Mouse (Mus musculus) natural killer cell, adult 2 months (primary cell): ENCODE measurements around the gene Xlr5b.
"Not testable (repeated sequence)": the region's sequence is repeated elsewhere in the genome, so short reads cannot be mapped to it uniquely, and the experiment has no call there.

Experiments
- DNase-seq, 2 experiments: peaks; one replicate each; pipeline ENCODE4 v3.0.0; 2022; ENCODE audit warnings: low spot score in 2 of 2

The Xlr5b gene

DNA sequence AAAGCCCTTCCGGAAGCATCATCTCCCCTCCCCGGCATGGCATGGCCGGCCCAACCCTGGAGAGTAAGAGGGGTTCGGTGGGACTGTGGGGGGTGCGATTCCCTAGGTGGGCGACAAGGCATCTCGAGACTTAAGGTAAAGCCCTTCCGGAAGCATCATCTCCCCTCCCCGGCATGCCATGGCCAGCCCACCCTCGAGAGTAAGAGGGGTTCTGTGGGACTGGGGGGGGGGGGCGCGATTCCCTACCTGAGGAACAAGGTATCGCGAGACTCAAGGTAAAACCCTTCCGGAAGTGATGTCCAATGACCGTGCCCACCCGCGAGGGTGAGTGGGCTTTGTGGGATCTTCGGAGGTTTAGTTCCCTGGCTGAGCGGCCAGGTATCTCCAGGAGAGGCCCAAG, at the start of gene Xlr5b:
TSS of gene Xlr5b (plus strand) at position 301 of the 400 bp plus-strand sequence.
- not testable (repeated sequence) for DNase-seq

GRCm38 (mm10) chrX:73116747-73117146, 31.8 kb upstream of the Xlr5b start, which contains the start of gene Gm14685:
TSS of gene Gm14685 (plus strand) at chrX:73117047.
- not testable (repeated sequence) for DNase-seq

DNA sequence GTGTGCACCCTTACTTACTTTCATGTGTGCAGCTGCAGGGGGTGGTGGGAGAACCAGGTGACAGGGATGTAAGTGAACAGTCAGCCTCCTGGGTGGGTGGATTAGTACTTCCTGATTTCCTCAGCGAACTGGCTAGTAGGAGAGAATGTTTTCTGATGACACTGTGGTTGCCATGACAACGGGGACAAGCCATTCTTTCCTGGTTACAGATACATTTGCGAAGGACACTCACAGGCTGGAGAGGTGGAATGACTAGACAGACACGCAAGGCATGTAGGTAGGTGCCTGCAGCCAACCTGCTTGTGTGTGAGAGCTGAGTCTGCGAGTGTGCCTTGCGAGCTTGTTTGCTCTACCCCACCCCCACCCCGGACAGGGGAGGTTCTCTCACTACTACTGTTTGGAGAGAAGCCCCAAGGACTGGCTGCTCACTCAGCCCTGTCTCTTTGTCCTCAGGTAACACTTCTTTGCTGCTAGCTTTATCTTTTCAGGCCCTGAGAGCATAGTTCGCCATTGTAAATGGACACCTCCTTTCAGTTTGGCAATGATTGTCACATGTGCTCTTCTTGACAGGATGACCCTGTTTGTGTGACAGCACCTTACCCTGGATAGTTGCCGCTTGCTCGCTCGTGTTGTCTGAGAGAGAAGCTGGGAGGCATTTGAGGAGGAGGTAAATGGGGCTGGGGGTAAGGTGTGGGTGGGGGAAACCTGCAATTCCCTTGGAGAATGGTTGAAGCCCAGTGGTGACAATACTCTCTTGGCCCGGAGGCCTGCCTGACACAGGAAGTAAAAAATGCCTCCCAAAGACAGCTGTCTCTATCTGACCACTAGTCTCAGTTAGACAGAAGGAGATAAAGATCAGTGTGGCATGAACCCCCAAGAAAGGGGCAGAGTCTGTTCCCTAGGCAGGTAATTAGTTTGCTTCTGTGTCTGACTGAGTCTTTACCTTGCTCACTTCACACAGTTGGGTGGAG, 25.5 kb upstream of the Xlr5b start:
- DNase-seq: not testable (repeated sequence)

- DNase-seq: not testable (repeated sequence)
Measured at GRCm38 (mm10) chrX:73143218-73143618, 5.4 kb upstream of the Xlr5b start.

GRCm38 (mm10) chrX:73149350-73149749, 754 bp downstream of the Xlr5b start, which contains the start of gene DXBay18:
TSS of gene DXBay18 (minus strand) at chrX:73149450.
- DNase-seq: not testable (repeated sequence)

DNA sequence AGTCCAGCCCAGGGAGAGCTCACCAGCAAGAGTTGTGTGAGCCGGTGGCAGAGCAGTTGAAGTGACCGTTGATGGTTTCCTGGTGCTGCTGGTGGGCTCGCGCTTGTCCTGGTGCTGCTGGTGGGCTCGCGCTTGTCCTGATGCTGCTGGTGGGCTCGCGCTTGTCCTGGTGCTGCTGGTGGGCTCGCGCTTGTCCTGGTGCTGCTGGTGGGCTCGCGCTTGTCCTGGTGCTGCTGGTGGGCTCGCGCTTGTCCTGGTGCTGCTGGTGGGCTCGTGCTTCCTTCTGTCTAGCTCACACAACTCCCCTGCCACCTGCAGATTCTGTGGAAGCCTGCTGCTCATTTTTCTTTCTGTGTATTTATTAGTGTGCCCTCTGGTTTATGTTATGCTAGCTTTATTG, 28.3 kb downstream of the Xlr5b start, which contains the start of gene Spin2d:
TSS of gene Spin2d (minus strand) at position 101 of the 400 bp plus-strand sequence.
- DNase-seq: not testable (repeated sequence)

GRCm38 (mm10) chrX:73191934-73192333, 43.3 kb downstream of the Xlr5b start, which contains the start of gene Xlr3b:
TSS of gene Xlr3b (plus strand) at chrX:73192207.
- DNase-seq: peak in 1 of 2 experiments; percentile 15
